Mouse (Mus musculus) brown adipose tissue, adult 24 weeks (tissue): ENCODE data around the gene Kcnj2. TPM values are rescaled to one million over a fixed set of nuclear protein-coding genes. Genes with fewer than 3 reads are reported as not detected.
A peak's percentile ranks its signal among the peaks of the same experiment; 100 is the strongest.

Experiments
- H3K27ac ChIP-seq: fragments of 200-500 bp; replicated peaks from 2 replicates; pipeline ENCODE4 v1.5.1; 2012; ENCODE audit warnings: low read depth, mild to moderate bottlenecking, low read length
- H3K4me1 ChIP-seq: fragments of 200-500 bp; 2 replicates; pipeline ENCODE4 v1.6.1; 2012; ENCODE audit warnings: low read length, mixed read lengths; ENCODE audit not compliant: control insufficient read depth, insufficient read depth, insufficient read length
- H3K4me3 ChIP-seq: fragments of 200-500 bp; 2 replicates; pipeline ENCODE4 v1.5.1; 2012; ENCODE audit warnings: low read depth, mild to moderate bottlenecking, low read length, moderate library complexity; ENCODE audit not compliant: insufficient read depth
- polyA plus RNA-seq: library from polyadenylated mRNA; stranded (reverse); fragments of >200 nt; gene quantifications from 2 replicates; pipeline ENCODE4 v1.2.4, GENCODE M21; 2012; ENCODE audit not compliant: missing spikeins, insufficient read depth, insufficient read length

Kcnj2 gene
- 0.75 and 1.0 TPM in 2 replicates for polyA plus RNA-seq

GRCm38 (mm10) chr11:111065635-111066298 lies at the start of gene Kcnj2:
TSS of gene Kcnj2 (plus strand) at chr11:111066164.
- Histone ChIP-seq H3K4me1 (no peaks in the 10 kb centered on the region), H3K27ac (no peak within 1 kb of the TSS), H3K4me3 (peak within 1 kb of the TSS; percentile 73)

- Histone ChIP-seq H3K4me3 (no peak overlapping the region), H3K4me1 (no peaks in the 10 kb centered on the region), H3K27ac (no peak overlapping the region)
Measured at GRCm38 (mm10) chr11:111016206-111016605, 49.8 kb upstream of the Kcnj2 start.

GRCm38 (mm10) chr11:111020211-111020610 lies 45.8 kb upstream of the Kcnj2 start:
- Histone ChIP-seq H3K4me3 (no peak overlapping the region), H3K27ac (no peak overlapping the region), H3K4me1 (no peaks in the 10 kb centered on the region)

- H3K4me3 ChIP-seq: no peak overlapping the region
- no peak overlapping the region for H3K27ac ChIP-seq
- no peaks in the 10 kb centered on the region for H3K4me1 ChIP-seq
Measured at GRCm38 (mm10) chr11:111022681-111023281, 43.2 kb upstream of the Kcnj2 start.

- no peaks in the 10 kb centered on the region for H3K4me1 ChIP-seq
- no peak overlapping the region for H3K27ac ChIP-seq
- H3K4me3 ChIP-seq: no peak overlapping the region
Measured at GRCm38 (mm10) chr11:111042175-111042574, 23.8 kb upstream of the Kcnj2 start.

GRCm38 (mm10) chr11:111043298-111043697 lies 22.7 kb upstream of the Kcnj2 start:
- Histone ChIP-seq H3K4me1 (no peaks in the 10 kb centered on the region), H3K4me3 (no peak overlapping the region), H3K27ac (no peak overlapping the region)

- H3K4me3 ChIP-seq: no peak overlapping the region
- no peak overlapping the region for H3K27ac ChIP-seq
- H3K4me1 ChIP-seq: no peaks in the 10 kb centered on the region
Measured at GRCm38 (mm10) chr11:111054252-111054651, 11.7 kb upstream of the Kcnj2 start.

GRCm38 (mm10) chr11:111054854-111055822 lies 10.8 kb upstream of the Kcnj2 start:
- H3K4me3 ChIP-seq: no peak overlapping the region
- no peaks in the 10 kb centered on the region for H3K4me1 ChIP-seq
- H3K27ac ChIP-seq: no peak overlapping the region

- Histone ChIP-seq H3K4me3 (no peak overlapping the region), H3K4me1 (no peaks in the 10 kb centered on the region), H3K27ac (no peak overlapping the region)
Measured at GRCm38 (mm10) chr11:111056030-111056429, 9.9 kb upstream of the Kcnj2 start.

GRCm38 (mm10) chr11:111057435-111057834 lies 8.5 kb upstream of the Kcnj2 start:
- H3K4me3 ChIP-seq: no peak overlapping the region
- H3K4me1 ChIP-seq: no peaks in the 10 kb centered on the region
- H3K27ac ChIP-seq: no peak overlapping the region

- H3K4me3 ChIP-seq: no peak overlapping the region
- H3K27ac ChIP-seq: no peak overlapping the region
- no peaks in the 10 kb centered on the region for H3K4me1 ChIP-seq
Measured at GRCm38 (mm10) chr11:111059440-111059839, 6.5 kb upstream of the Kcnj2 start.

GRCm38 (mm10) chr11:111060216-111060615 lies 5.7 kb upstream of the Kcnj2 start:
- Histone ChIP-seq H3K4me3 (no peak overlapping the region), H3K27ac (no peak overlapping the region), H3K4me1 (no peaks in the 10 kb centered on the region)

GRCm38 (mm10) chr11:111064751-111065527 lies 1.0 kb upstream of the Kcnj2 start:
- Histone ChIP-seq H3K27ac (no peak overlapping the region), H3K4me3 (peak overlapping the region; percentile 73), H3K4me1 (no peaks in the 10 kb centered on the region)

- Histone ChIP-seq H3K27ac (no peak overlapping the region), H3K4me1 (no peaks in the 10 kb centered on the region), H3K4me3 (peak overlapping the region; percentile 73)
Measured at GRCm38 (mm10) chr11:111066299-111066691, 331 bp downstream of the Kcnj2 start.

- H3K4me3 ChIP-seq: no peak overlapping the region
- H3K4me1 ChIP-seq: no peaks in the 10 kb centered on the region
- H3K27ac ChIP-seq: no peak overlapping the region
Measured at GRCm38 (mm10) chr11:111067787-111068186, 1.8 kb downstream of the Kcnj2 start.
